Mouse (Mus musculus): Measurements from ENCODE around the gene Pepd.

Pepd gene

DNA sequence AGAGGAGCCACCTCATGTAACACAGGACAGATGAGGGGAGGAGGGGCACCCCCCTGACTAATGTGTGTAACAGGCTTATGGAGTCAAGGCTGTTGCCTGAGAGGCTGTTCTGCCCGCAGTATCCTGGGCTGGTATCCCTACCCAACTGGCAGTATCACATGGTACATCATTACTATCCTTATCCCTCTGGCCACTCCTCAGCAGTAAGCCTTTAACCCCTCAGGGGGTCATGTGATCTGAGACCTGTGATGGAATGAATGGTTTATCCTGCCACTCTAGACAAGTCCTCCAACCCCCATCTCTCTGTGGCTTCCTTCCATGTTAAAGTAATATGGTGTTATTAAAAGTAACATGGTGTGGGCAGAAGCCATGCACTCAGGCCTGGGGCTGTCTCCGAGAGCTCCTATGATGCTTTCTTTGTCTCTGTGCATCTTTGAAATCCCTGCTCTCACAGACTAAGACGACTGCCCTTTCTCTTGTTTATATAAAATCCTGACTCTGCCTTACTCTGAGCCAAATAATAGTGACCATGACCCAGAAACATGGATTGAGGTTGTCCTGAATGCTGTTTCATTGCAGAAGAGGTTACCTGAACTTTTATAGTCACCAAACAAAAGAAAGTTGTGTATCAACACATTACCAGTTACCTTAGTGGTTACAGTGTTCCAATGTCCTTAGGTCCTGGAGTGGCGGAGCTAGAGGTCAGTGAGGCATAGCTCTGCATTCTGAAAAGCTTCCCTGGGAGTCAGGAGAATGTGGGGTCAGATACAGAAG is 71.7 kb downstream of the Pepd start:
- no peak for DNase-seq (ENCODE audit: low spot score in 2 of 2)

DNA sequence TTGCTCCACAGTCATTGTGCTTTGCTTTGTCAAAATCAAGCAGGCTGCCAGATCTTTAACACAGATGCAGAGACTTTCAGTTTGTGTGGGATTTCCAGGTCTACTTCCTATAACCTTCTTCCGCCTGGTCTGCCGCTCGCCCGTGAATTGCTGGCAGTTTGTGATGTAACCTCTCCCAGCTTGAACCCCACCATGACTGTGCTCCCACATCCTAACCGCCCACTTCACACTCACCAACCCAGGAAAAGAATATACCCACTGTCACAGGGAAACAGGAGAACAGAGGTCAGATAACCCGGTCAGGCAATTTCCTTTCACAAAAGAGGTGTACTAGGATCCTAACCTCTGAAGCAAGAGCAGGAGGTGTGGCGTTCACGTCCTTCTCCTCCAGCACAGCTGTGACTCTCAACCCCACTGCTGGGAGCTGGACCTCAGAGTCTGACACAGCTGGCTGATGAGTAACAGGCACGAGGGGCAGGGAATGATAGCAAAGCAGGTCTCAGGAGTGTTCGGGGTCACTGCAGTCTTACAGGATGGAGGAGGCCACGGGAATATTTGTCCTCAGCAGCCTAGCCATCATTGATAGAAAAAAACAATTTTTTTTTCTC is 72.5 kb downstream of the Pepd start:
- DNase-seq (ENCODE audit: low spot score in 2 of 2), result no peak

DNA sequence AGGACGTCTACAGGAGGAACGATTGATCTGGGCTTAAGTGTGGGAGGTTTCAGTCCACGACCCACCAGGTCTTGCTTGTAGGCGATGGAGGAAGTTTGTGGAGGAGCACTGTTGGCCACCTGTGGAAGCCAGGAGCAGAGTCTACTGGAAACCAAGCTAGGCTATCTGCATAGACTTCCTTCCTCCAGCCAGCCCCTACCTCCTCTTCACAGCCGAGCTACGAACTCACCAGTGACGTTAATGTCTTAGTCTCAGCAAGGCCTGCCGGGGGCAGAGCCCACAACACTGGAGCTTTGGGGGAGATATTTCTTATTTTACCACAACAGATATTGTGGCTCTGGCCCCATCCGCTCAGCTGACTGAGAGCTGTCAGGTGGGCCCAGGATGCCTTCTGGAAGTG is 73.0 kb downstream of the Pepd start:
- no peak for DNase-seq (ENCODE audit: low spot score in 2 of 2)

DNA sequence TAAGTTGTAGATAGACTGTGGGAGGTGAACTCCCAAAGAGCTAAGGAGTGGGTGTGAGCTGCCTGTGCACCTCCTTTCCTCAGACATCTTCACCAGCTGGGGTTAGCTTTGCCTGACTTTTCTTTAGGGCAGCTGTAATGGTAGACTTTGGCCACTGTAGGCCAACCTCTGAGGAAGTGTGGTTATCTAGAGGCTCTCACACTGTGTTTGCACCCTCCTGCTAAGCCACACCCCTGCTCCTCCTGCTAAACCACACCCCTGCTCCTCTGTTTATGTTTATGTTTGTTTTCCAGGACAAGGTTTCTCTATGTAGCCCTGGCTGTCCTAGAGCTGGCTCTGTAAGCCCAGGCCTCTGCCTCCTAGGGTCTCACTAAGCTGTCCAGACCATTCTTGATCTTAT is 73.5 kb downstream of the Pepd start:
- no peak for DNase-seq (ENCODE audit: low spot score in 2 of 2)

DNA sequence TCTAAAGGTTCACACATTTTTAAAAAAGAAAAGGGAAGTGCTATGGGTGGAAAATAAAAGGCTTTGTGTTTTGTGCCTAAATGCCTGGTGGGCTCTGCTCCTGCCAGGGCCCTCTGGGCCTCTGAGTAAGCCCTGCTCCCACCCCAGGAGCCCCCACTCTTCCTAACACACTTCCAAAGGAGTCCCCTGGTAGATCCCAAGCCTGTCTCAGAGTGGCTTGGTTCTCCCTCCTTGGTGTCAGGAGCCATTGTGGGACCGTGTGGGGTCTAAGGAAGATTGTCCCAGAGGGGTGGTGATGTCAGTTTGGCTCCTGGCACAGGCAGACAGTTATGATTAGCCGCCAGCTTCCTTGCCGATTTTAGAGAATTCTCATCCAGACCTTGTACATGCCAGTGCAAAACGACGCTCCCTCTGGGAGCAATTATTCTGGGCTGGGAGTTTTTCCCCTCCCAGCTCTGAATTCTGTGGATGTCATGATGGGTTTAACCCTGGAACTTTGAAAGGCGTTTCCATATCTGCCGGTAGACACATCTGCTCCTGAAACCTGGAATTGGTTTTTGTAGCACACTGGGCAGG is 74.5 kb downstream of the Pepd start:
- no peak for DNase-seq (ENCODE audit: low spot score in 2 of 2)

DNA sequence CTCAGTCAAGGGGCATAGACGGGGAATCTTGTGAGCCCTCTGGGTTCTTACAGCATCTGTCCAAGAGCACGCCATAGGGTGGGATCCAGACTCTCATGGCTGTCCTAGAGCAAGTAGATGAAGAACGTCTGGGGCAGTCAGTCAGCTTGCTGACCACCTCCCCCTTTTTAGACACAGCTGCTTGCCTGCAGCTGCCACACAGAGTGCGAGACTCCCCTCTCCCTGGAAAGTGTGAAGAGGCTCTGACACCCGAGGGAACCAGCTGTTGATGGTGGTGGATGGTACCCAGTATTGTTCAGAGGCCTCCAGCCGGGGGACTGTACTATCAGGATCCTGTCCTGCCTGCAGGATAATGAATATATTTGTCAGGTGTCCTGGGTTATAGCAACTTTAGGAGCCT is 75.1 kb downstream of the Pepd start:
- DNase-seq (ENCODE audit: low spot score in 2 of 2), result no peak

DNA sequence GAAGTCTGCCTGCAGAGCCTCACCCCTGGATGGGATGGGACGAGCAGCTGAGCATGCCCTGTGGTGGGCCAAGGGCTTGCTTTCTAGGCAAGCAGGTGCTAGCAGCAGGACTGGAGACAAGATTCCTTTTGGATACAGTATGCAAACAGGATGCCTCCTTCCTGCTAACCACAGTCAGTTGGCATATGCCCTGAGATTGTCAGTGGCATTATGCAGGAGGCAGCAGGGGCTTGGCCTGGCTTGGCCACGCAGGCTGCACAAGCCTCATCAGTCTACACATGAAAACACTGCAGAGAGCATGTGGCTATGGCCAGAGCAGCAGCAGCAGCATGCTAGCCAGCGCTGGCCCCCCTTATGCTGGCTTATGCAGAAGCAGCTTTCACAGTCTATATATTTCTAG is 76.3 kb downstream of the Pepd start:
- no peak for DNase-seq (ENCODE audit: low spot score in 2 of 2)

DNA sequence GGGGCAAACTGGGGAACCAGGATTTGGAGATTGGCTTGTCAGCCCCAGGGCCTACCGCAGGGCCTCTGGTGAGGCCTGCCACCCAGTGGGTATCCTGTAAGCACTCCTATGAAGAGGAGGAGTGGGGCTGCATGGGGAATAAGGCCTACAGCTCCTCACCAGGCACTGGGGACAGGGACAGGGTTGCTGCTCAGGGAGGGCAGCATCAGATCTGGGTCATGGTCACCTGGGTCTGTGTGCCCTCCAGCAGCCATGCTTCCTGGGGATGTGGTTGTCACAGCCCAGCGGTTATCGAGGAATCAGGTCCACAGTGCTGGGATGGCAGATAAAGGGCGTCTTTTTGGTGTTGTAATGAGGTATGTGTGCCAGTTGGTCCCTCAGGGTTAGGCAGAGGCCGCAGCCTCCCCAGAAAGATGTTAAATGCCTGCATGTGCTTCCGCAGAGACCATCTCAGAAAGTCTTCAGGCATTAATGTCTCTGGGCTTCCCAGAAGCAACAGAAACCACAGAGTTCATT is 79.6 kb downstream of the Pepd start:
- DNase-seq (ENCODE audit: low spot score in 2 of 2), result no peak

DNA sequence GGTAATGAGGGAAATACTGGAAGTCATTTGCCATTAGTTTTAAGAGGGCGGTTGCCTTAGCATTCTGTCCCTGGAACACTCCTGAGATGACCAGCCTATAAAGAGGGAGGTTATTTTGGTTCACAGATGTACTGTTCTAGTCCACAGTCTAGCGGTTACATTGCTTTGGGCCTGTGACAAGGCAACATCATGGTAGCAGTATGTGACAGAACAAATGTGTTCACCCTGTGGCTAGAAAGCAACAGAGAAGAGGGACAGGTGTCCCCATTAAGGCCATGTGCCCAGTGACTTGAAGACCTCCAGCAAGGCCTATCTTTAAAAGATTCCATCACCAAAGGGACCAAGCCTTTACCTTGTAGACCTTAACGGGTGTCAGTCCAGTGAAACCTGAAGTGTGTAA is 80.6 kb downstream of the Pepd start:
- DNase-seq (ENCODE audit: low spot score in 2 of 2), result no peak

DNA sequence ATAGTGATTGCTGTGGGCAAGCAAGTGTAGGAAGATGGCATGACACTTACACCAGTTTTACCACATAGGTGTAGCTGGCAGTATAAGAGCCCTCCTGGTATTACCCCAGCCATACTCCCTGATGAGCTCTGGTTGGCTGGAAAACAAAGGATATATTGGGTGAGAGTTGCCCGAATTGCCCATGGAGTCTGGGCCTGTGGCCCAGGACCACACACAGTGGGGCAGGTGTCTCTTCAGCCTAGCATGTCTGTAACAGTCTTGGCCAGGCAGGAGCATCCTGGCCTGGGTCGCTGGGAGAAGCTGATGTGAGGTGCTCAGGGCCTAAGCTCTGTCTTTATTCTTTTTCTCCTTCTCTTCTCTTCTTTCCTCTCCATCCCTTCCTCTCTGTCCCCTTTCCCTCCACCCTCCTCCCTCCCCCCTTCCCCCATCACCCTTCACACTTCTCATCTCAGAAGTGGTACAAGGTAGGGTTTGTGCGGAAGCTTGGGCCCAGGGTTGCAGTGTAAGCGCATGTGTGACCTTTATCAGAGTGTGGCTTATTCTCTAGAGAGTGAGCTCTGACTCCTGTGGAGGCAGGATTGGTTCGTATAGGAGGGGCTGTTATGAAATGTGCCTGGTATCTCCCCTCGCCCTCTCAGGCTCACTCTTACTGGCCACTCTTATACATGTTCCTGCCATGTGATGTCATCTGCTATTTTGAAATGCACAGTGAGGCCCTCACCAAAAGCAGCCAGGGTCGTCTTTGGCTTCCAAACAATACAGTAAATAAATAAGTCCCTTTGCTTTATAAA is 83.9 kb downstream of the Pepd start:
- DNase-seq (ENCODE audit: low spot score in 2 of 2), result no peak

DNA sequence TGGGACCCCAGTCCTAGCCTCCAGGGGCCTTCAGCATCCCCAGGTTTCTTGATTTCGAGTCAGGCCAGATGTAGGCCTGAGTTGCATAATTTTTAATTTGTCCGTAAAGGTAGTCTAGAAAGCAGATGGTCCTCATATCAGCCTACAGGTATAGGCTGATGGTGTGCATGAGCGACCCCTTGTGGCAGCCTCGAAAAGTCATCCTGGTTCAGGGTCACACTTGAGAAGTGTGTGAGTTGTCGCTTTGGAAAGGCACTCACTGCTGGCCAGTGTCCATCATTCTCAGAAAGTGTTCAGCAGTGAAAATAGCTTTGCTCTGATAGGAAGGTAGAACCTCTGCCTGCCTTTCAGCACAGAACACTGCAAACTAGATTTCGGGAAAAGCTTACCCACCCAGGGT is 88.7 kb downstream of the Pepd start:
- peak; percentile 15 to 54 for DNase-seq (ENCODE audit: low spot score in 2 of 2)

DNA sequence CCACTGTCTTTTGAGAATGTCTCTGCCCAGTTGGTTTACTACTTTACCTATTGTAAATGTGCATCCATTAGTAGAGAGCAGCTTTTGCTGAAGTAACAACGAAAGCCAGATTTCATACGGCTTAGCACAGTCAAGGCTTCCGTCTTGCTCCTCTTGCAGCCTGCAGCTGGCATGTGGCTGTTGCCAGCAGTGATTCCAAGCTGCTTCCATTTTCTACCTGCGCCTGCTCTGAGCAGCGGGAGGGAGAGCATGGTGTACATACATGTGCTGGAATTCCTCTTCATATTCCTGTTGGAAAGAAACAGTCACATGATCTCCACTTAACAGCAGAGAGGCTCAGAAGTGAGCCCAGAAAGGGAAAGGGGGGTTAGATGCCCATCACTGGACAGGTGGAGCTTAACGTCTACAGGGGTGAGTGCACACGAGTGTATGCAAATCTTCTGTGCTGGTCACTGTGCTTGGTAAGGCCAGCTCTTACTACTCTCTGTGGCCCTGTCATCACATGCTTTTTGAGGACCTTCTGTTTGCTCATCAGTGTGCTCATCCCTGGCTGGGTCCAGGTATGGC is 91.1 kb downstream of the Pepd start:
- no peak for DNase-seq (ENCODE audit: low spot score in 2 of 2)

DNA sequence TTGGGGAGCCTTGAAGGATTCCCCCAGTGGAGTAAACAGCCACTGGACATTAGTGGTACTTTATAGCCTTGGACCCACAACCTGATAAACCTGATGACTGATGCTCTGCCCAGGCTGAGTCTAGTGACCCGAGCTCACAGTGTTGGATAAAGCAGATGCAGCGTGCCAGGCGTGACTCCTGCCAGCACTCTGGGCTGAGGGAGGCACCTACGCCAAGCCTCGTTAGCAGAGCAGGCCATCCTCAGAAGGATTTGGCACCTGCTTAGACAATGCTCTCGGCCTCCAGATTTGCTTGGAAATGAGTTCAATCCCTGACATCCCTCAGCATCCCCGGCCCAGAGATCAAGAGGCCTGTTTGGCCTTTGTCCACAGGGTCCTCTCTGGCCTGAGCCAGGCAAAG is 94.5 kb downstream of the Pepd start:
- DNase-seq (ENCODE audit: low spot score in 2 of 2), result no peak

DNA sequence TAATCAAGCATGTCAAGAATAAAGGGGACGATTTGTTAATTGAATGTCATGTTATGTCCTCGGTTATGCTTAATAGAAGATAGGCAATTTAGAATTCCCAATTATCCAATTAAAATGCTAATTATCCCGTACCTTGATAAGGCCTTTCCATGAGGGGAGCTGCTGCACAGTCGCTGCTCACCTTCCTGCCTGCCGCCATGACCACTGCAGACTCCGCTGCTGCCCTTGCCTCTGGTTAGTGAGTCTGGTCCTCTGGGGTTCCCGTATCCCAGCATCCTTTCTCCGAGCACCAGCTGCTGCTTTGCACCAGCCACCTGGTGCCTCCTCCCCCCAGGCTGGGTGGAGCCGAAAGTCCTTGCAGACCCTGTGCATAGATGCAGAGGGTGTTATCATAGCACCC is 101.0 kb downstream of the Pepd start:
- no peak for DNase-seq (ENCODE audit: low spot score in 2 of 2)

DNA sequence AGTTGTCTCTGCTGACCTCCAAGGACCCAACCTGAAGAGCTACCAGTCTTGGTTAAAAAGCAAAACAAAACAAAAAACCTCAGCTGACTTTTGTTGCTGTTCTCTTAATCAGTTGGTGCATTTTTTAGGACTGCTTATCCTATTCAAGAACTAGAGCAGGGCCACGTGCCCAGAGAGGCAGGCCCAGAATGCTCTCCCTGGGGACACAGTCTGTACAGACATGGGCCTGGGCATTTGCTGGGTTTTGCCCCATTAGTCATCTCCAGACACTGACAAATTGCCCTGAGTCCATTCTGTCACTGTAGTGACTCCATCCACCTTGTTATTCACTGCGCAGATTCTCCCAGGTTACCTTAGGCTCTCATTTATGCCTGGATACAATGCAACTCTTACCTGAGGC is 103.1 kb downstream of the Pepd start:
- DNase-seq (ENCODE audit: low spot score in 2 of 2), result no peak

DNA sequence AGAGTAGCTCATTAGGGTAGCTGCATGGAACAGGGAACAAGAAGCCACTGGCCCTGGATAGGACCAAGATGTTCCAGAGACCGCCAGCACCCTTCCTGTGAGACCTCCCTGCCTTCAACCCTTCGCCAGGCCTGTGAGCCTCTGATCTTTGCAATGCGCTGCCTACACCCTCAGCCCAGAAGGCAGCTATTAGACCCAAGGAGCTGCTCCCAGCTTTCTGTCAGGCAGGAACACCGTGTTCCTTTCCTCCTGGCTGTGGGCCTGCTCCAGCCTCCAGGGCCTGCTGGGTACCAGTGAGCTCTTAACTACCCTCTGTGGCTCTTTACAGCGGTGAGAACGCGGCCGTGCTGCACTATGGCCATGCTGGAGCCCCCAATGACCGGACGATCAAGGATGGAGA is 109.2 kb downstream of the Pepd start:
- DNase-seq (ENCODE audit: low spot score in 2 of 2), result no peak

DNA sequence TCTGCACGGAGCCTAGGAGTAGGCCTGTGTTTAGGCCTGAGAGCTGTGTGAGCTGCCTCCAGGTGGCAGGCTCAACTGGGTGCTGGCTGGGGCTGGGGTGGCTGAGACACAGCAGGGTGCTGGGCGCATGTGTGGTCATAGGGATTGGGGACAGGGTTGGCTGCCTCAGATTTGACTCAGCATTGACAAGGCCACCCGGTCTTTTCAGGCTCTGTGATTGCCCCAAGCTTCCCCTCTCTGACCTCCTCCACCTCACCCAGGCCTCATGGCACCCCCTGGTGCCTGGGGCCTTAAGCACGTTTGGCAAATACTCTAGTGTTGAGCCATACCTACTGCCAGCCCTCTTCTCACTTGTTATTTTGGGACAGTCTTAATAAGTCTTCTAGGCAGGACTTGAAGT is 111.1 kb downstream of the Pepd start:
- no peak for DNase-seq (ENCODE audit: low spot score in 2 of 2)

DNA sequence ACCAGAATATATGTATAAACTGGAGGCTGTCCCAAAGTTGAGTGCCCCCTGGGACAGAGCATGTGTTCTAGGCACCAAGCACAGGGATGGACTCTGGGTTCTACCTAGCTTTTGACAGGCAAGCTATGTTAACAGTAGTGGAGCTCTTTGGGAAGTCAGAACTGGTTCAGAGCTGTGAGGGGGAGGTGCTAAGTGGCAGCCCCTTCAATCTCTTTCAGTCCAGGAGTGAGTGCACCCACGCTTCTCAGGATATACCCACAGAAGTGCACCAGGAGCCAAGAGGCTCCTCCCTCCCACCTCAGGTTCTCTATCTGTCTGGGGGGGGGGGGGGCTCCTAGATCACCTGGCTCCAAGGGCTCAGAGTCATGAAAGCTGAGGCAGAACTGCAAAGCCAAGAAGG is 112.2 kb downstream of the Pepd start:
- DNase-seq (ENCODE audit: low spot score in 2 of 2), result no peak

DNA sequence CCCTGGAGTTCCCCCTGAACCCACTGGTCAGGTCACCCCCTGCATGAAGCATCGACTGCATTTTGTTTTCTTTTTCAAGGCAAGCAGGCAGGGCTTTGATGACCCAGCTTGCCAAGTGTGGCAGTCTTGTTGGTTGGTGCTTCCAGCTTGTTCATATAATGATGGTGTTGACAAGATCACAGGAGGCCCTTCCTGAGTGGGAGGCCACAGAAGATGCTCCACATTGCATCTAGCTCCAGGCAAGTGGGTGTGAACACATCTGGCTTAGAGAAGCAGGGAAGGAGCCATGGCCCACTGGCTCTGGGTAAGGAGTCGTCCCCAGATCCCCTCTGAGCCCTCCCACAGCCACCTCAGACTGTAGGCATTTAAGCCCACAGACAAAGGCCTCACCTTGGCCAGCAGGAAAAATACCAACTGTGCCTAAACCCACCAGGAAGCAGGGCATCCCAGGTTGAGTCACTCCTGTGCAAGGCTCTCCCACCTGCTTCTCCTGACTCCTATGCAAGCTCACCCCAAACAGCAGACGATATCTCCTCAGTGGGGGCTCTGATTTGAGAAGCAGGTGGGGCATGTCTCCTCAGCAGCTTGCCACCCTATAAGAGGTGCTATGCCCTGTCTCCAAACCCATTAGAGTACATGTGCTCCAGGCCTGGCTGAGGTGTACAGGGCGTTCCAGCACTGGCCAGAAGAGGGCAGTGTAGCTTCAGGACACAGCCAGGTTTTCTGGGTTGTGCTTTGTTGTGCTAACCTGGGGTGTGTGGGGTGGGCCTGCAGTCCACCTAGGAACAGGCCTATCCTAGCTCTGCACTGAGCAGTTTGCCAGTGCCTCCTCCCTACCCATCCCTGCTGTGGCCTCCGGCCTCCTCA is 113.5 kb downstream of the Pepd start:
- peak; percentile 36 to 72 for DNase-seq (ENCODE audit: low spot score in 2 of 2)

DNA sequence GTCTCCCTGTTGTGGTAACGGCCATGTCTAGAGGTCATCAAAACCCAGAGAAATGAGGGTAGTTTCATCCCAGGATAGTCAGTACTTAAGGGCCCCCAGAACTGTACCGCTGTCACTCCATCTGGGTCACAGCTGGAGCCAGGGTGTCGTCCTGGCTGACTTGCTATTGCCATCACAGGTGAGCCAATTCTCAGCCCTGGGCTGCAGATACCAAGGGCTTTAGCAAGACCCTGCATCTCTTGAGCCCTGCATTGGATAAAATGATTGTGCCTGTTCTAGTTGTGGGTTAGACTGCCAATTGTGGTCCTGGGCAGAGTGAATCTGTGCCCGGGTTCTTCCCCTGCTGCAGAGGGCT is 114.1 kb downstream of the Pepd start:
- no peak for DNase-seq (ENCODE audit: low spot score in 2 of 2)

DNA sequence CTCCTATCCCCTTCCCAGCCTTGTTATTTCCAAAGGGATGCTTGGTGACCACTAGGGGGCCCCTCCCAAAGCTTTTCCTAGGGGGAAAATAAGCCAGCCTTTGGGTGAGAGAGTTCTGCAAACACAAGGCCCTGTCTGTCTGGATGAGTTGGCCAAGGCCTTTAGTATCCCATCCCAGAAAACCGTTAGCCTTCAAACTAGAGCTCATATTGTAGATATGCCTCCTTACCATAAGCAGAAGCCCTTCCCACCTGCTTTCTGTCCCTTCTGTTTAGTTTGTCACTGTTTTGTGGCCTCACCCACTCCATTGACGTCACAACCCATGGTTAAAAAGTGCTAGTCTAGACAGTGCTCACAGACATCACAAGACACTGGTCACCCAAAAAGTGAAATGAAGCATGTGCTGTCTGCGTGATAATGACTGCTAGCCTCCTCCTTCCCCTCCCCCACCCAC is 114.7 kb downstream of the Pepd start:
- no peak for DNase-seq (ENCODE audit: low spot score in 2 of 2)

Measured in thymus, postnatal 10 days (tissue).